Mouse (Mus musculus) frontal cortex, adult (tissue): ENCODE measurements at regions not wholly inside any gene's neighbourhood (a gene's known extent, or its start where the extent isn't known, plus 50 kb on each side); places are given as distances from the start of the nearest gene placed in this dataset.
A peak's percentile ranks its signal among the peaks of the same experiment; 100 is the strongest.

ENCODE experiments used
- ATAC-seq: cut with Nextera tagmentation; 2 replicates; pipeline ENCODE4 v1.9.2; 2017; ENCODE audit warnings: mild to moderate bottlenecking, moderate library complexity, mixed read lengths; ENCODE audit not compliant: low TSS enrichment

- ATAC-seq: no peak
These were observed 281.0 kb upstream of the Tle1 start for GRCm38 (mm10) chr4:72481748-72482147.

- ATAC-seq: no peak
These were observed 279.8 kb upstream of the Tle1 start for GRCm38 (mm10) chr4:72480535-72480934.

GRCm38 (mm10) chr4:72469236-72469875, 268.6 kb upstream of the Tle1 start:
- ATAC-seq: no peak

GRCm38 (mm10) chr4:72444177-72444770, 243.6 kb upstream of the Tle1 start:
- no peak for ATAC-seq

- no peak for ATAC-seq
These were observed 236.6 kb upstream of the Tle1 start for GRCm38 (mm10) chr4:72437367-72437766.

GRCm38 (mm10) chr4:72425316-72425715, 224.6 kb upstream of the Tle1 start:
- ATAC-seq: no peak

- no peak for ATAC-seq
These were observed 211.5 kb upstream of the Tle1 start for GRCm38 (mm10) chr4:72412100-72412788.

- peak; percentile 74; the same call in 1 of the 2 replicates for ATAC-seq
These were observed 210.6 kb upstream of the Tle1 start for GRCm38 (mm10) chr4:72411343-72411742.

GRCm38 (mm10) chr4:72400759-72401158, 200.0 kb upstream of the Tle1 start:
- ATAC-seq: no peak

- ATAC-seq: no peak
These were observed 191.2 kb upstream of the Tle1 start for GRCm38 (mm10) chr4:72391887-72392435.

- no peak for ATAC-seq
These were observed 189.3 kb upstream of the Tle1 start for GRCm38 (mm10) chr4:72389811-72390625.

GRCm38 (mm10) chr4:72384901-72385264, 184.2 kb upstream of the Tle1 start:
- peak; percentile 89 for ATAC-seq

- ATAC-seq: peak; percentile 68
These were observed 183.7 kb upstream of the Tle1 start for GRCm38 (mm10) chr4:72384259-72384900.

- ATAC-seq: no peak
These were observed 183.0 kb upstream of the Tle1 start for GRCm38 (mm10) chr4:72383729-72384128.

- no peak for ATAC-seq
These were observed 181.9 kb upstream of the Tle1 start for GRCm38 (mm10) chr4:72382517-72383147.

- ATAC-seq: no peak
These were observed 181.0 kb upstream of the Tle1 start for GRCm38 (mm10) chr4:72381742-72382141.

GRCm38 (mm10) chr4:72381116-72381515, 180.4 kb upstream of the Tle1 start:
- no peak for ATAC-seq

GRCm38 (mm10) chr4:72379515-72379914, 178.8 kb upstream of the Tle1 start:
- ATAC-seq: no peak

- ATAC-seq: no peak
These were observed 178.3 kb upstream of the Tle1 start for GRCm38 (mm10) chr4:72379011-72379410.

GRCm38 (mm10) chr4:72377520-72377919, 176.8 kb upstream of the Tle1 start:
- no peak for ATAC-seq

- ATAC-seq: peak; percentile 52; the same call in 1 of the 2 replicates
These were observed 151.3 kb upstream of the Tle1 start for GRCm38 (mm10) chr4:72351985-72352384.
